Mouse (Mus musculus) midbrain, embryonic 16.5 days (tissue): Measurements from ENCODE around the gene Tex36. TPM values are rescaled to one million over a fixed set of nuclear protein-coding genes. Genes with fewer than 3 reads are reported as not detected.

Source experiments
- ATAC-seq: fragments of 200-750 bp; cut with Nextera tagmentation; 2 replicates; pipeline ENCODE4 v1.8.0; 2017; ENCODE audit warnings: moderate TSS enrichment
- H3K27ac ChIP-seq: fragments of 300-500 bp; sonication (generic); 2 replicates; pipeline ENCODE4 v1.5.1; 2014; ENCODE audit warnings: mild to moderate bottlenecking, low read length, mixed read lengths
- H3K27me3 ChIP-seq: fragments of 300-500 bp; sonication (generic); 2 replicates; pipeline ENCODE4 v1.6.1; 2014; ENCODE audit warnings: low read depth, low read length, mixed read lengths; ENCODE audit not compliant: control insufficient read depth, insufficient read depth
- H3K36me3 ChIP-seq: fragments of 300-500 bp; sonication (generic); 2 replicates; pipeline ENCODE4 v1.6.1; 2014; ENCODE audit warnings: mild to moderate bottlenecking, low read length, moderate library complexity, mixed read lengths; ENCODE audit not compliant: control insufficient read depth, insufficient read depth
- H3K4me1 ChIP-seq: fragments of 300-500 bp; sonication (generic); 2 replicates; pipeline ENCODE4 v1.6.1; 2014; ENCODE audit warnings: mild to moderate bottlenecking, low read length, mixed read lengths; ENCODE audit not compliant: control insufficient read depth, insufficient read depth
- H3K4me2 ChIP-seq: fragments of 300-500 bp; sonication (generic); 2 replicates; pipeline ENCODE4 v1.6.1; 2014; ENCODE audit warnings: mild to moderate bottlenecking, low read length, mixed read lengths
- H3K4me3 ChIP-seq: fragments of 300-500 bp; sonication (generic); 2 replicates; pipeline ENCODE4 v1.5.1; 2014; ENCODE audit warnings: low read depth, mild to moderate bottlenecking, low read length, moderate library complexity, mixed read lengths
- H3K9ac ChIP-seq: fragments of 300-500 bp; sonication (generic); 2 replicates; pipeline ENCODE4 v1.6.1; 2014; ENCODE audit warnings: low read depth, low read length, mixed read lengths
- H3K9me3 ChIP-seq: fragments of 300-500 bp; sonication (generic); replicated peaks from 2 replicates; pipeline ENCODE4 v1.6.1; 2014; ENCODE audit warnings: mild to moderate bottlenecking, low read length, mixed read lengths; ENCODE audit not compliant: control insufficient read depth, poor library complexity, severe bottlenecking
- WGBS: fragments of 180-500 bp; shearing (Covaris S2); extraction: QIAGEN DNeasy Blood & Tissue Kit; methylation state at CpG from one replicate; pipeline ENCODE4 v1.1.7; 2014; 5-methylcytosine and 5-hydroxymethylcytosine counted together
- polyA plus RNA-seq: library from polyadenylated mRNA; unstranded; fragments of >200 nt; fragmentation: Nextera tagmentation; extraction: Ambion mirVana; gene quantifications from 2 replicates; pipeline ENCODE4 v1.2.1, GENCODE M21; 2015

Gene Tex36
- polyA plus RNA-seq, 1 experiment from 2014 or later, result not detected

DNA sequence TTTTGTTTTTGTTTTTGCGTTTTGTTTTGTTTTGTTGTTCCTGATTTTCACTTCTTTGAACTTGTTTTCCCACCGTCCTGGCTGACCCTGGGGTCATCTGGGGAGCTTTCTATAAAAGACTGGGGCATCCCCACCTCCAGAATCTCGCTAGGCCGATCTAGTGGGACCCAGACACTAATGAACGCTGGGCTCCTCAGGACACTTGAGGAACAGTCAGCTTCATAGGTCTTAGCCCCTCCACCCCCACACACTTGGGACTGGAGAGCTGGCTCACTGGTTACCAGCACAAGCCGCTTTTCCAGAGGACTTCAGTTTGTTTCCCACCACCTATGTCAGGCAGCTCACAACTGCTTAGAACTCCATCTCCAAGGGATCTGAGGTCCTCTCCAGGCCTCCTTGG is 25.7 kb downstream of the Tex36 start:
- WGBS, result 70% methylated on average over 6 of the region's 6 CpGs

DNA sequence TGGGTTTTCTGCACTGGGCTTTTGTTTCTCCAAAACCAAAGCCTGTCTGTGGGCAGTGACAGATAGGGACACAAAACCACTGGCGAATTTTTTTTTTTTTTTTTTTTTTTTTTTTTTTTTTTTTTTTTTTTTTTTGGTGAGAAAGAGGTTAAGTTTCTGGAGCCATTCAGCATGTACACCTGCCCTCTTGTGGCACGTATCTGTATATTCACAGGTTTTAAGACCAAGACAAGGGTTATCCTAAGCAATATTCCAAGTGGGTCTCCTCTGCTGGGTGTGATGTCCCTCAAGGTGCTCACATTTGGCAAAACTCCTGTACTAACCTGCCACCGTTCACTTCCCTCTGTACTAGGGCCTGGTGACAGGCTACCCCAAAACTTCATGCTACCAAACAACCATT is 30.0 kb downstream of the Tex36 start:
- Histone ChIP-seq H3K36me3 (no peaks in the 10 kb centered on the region), H3K9ac (no peak overlapping the region), H3K4me3 (no peak overlapping the region), H3K4me1 (0 out of 2 replicates have a peak, but pooled peaks cover 2% of the 10 kb centered on the region), H3K27me3 (no peaks in the 10 kb centered on the region), H3K9me3 (no peaks in the 10 kb centered on the region), H3K4me2 (no peak overlapping the region), H3K27ac (no peak overlapping the region)
- no peak for ATAC-seq
- WGBS, result 36% methylated on average over 3 of the region's 3 CpGs

More for the DNA sequence above, 25.7 kb downstream of the Tex36 start:
- H3K27ac ChIP-seq, result no peak overlapping the region
- no peaks in the 10 kb centered on the region for H3K9me3 ChIP-seq
- H3K4me2 ChIP-seq, result no peak overlapping the region
- H3K9ac ChIP-seq, result no peak overlapping the region
- H3K36me3 ChIP-seq, result no peaks in the 10 kb centered on the region
- H3K27me3 ChIP-seq, result no peaks in the 10 kb centered on the region
- ATAC-seq, result no peak
- no peak overlapping the region for H3K4me3 ChIP-seq
- H3K4me1 ChIP-seq, result 0 out of 2 replicates have a peak, but pooled peaks cover under 1% of the 10 kb centered on the region

DNA sequence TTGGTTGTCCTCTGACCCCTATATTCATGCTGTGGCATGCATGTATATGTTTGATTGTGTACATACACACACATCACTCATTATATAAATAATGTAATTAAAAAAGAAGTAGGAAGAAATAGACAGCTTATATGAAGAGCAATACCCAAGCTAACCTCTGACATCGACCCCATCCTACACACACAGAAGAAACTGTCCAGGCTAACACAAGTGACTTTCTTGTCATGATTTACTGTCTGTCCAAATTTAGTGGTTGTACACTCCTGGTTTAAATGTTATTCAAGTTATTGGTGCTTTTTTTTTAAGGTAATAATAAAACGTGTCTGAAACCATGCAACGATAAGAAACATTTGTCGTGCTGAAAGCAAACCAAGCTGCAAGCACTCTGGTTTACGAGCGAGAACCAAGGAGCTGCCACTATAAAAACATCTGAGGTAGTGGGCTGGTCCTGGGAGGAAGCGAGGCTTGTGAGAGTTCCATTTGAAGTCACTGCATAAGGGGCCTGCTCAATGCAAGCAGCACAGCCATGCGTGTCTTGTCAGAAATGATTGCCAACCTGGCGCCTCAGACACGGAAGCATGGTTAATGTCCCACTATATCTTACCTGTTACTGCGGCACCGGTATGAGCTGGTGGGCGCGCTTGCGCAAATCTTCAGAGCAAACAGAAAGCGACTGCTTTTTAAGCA is 32.6 kb downstream of the Tex36 start:
- no peak for ATAC-seq
- WGBS, result 91% methylated on average over 16 of the region's 16 CpGs

DNA sequence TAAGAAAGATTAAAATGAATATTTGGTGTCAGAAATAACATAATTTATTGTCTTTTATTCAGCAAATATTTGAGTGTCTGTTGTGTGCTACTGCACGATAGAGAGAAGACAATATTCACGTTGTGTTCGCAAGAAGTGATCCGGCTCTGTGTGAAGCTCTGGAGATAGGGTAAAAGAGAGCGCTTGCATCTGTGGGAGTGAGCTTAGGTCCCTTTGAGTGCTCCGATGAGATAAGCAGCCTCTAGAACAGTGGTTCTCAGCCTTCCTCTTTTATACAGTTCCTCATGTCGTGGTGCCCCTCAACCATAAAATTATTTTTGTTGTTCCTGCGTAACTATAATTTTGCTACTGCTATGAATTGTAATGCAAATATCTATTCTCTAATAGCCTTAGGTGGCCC is 37.4 kb downstream of the Tex36 start:
- WGBS, result 83% methylated on average over 8 of the region's 8 CpGs
- Histone ChIP-seq H3K4me2 (no peak overlapping the region), H3K27ac (no peak overlapping the region), H3K4me1 (no peaks in the 10 kb centered on the region), H3K27me3 (no peaks in the 10 kb centered on the region), H3K9me3 (no peaks in the 10 kb centered on the region), H3K9ac (no peak overlapping the region), H3K36me3 (no peaks in the 10 kb centered on the region), H3K4me3 (no peak overlapping the region)
- ATAC-seq, result no peak

More for the DNA sequence above, 32.6 kb downstream of the Tex36 start:
- Histone ChIP-seq H3K36me3 (no peaks in the 10 kb centered on the region), H3K9me3 (no peaks in the 10 kb centered on the region), H3K27me3 (no peaks in the 10 kb centered on the region), H3K27ac (no peak overlapping the region), H3K4me1 (0 out of 2 replicates have a peak, but pooled peaks cover 2% of the 10 kb centered on the region), H3K4me2 (no peak overlapping the region), H3K4me3 (no peak overlapping the region), H3K9ac (no peak overlapping the region)

DNA sequence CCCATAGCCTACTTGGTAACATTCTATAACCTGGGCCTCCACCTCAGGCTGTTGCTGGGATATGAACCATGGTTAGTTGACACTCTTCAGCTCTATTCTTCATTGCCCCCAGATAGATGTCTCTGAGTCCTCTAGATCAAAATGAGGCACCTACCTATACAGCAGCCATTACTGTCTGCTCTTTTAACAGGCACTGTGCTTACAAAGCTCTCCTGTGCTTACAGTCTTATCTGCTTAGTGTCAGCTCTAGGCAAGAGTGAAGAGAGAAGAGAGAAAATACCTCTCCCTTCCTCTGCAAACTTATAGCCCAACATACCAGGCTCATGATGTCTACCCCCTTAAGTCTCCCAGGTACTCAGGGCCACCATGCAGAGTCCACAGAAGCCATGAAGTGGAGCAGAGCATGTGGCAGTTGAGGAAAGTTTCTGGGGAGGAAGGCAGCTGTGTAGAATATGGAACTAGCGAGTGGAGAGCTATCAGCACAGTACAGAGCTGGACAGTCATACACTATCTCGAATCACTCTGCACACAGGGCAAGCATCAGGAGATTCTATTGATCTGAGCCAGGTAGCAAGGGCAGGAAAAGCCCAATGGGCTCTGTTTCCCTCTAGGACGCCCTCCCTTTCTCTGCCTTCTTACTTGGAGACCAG is 38.7 kb downstream of the Tex36 start:
- no peaks in the 10 kb centered on the region for H3K4me1 ChIP-seq
- H3K9me3 ChIP-seq, result no peaks in the 10 kb centered on the region
- no peak overlapping the region for H3K27ac ChIP-seq
- H3K4me2 ChIP-seq, result no peak overlapping the region
- H3K4me3 ChIP-seq, result no peak overlapping the region
- H3K9ac ChIP-seq, result no peak overlapping the region
- WGBS, result 85% methylated on average over 3 of the region's 3 CpGs
- ATAC-seq, result no peak
- no peaks in the 10 kb centered on the region for H3K36me3 ChIP-seq
- H3K27me3 ChIP-seq, result no peaks in the 10 kb centered on the region

DNA sequence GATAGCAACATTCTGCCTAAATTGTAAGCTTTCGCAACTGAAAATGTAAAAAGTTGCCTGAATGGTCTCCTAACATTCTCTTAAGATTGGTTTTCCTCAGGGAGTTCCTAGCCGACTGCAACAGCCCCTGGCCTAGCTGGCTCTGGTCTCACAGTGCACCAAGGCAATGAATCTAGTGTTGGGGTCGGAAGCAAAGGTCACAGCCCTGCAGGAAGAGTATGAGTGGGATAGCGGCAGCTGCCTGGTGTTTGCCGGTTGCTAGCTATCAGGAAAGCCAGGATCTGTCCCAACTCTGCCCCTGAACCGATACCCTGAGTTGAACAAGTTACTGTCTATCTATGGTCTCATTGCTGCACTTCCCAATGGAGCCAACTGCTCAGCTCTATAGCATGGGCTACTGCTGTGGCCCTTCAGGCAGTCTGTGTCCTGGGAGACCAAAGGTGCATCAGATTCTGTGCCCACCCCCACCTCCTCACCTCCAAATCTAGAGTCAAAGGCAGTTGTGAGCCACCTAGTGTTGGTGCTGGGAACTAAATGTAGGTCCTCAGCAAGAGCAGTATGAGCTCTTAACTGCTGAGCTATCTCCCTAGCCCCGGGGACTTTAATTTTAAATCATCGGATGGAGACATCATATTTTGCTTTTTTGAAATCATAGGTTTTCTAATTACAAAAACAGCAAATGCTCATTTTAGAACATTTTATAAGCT is 46.0 kb downstream of the Tex36 start:
- 77% methylated on average over 8 of the region's 8 CpGs for WGBS
- H3K27me3 ChIP-seq, result no peaks in the 10 kb centered on the region

DNA sequence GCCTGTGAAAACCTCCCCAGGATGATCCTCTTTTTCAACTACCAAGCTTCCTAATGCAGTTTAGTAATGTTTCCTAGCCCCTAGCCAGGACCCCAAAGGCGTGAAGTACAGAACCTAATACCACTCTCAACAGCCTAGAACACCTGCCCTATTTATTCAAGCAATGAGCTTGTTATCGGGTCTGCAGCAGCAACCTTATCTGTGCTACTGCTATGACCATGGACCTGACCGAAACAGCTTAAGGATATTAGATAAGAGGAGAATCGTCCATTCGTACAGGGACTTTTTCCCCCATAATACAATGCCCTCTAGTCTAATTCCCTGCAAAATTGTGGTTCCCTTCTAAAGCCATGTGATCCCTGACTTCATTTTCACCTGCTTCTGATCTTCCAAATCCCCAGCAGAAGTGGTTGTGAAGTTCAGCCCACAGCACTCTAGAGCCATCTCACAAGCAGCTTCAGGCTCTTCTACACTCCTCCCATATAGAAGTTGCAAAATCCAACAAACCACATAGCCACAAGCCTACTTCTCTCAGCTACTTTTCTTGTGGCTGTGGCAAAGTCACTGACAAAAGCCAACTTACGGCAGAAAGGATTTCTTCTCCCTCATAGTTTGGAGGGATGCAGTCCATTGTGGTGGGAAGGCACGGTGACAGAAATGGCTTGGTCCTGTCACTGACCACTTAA is 49.5 kb downstream of the Tex36 start:
- no peak overlapping the region for H3K9ac ChIP-seq
- 82% methylated on average over 7 of the region's 7 CpGs for WGBS
- no peaks in the 10 kb centered on the region for H3K27me3 ChIP-seq
- H3K4me1 ChIP-seq, result no peaks in the 10 kb centered on the region
- no peaks in the 10 kb centered on the region for H3K36me3 ChIP-seq
- no peak overlapping the region for H3K4me2 ChIP-seq
- H3K27ac ChIP-seq, result no peak overlapping the region
- H3K4me3 ChIP-seq, result no peak overlapping the region
- ATAC-seq, result no peak
- H3K9me3 ChIP-seq, result no peaks in the 10 kb centered on the region

More for the DNA sequence above, 46.0 kb downstream of the Tex36 start:
- no peak overlapping the region for H3K4me3 ChIP-seq
- ATAC-seq, result no peak
- H3K4me1 ChIP-seq, result no peaks in the 10 kb centered on the region
- H3K4me2 ChIP-seq, result no peak overlapping the region
- no peaks in the 10 kb centered on the region for H3K9me3 ChIP-seq
- H3K36me3 ChIP-seq, result no peaks in the 10 kb centered on the region
- H3K9ac ChIP-seq, result no peak overlapping the region
- H3K27ac ChIP-seq, result no peak overlapping the region

DNA sequence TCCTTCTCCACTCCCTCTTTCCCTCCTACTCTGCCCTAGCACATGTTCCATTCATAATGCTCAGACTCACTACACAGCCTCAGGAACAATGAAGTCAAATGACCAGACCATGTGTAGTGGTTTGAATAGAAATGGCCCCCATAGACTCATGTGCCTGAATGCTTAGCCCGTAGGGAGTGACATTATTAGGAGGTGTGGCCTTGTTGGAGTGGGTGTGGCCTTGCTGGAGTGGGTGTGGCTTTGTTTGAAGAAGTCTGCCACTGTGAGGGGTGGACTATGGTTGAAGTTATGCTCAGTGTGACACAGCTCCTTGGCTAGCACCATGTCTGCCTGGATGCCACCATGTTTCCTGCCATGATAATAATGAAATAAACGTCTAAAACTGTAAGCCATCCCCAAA is 51.0 kb downstream of the Tex36 start:
- H3K9me3 ChIP-seq, result no peaks in the 10 kb centered on the region
- H3K27me3 ChIP-seq, result no peaks in the 10 kb centered on the region
- H3K4me1 ChIP-seq, result no peaks in the 10 kb centered on the region
- no peaks in the 10 kb centered on the region for H3K36me3 ChIP-seq
- no peak for ATAC-seq
- no peak overlapping the region for H3K27ac ChIP-seq
- no peak overlapping the region for H3K4me2 ChIP-seq
- no peak overlapping the region for H3K9ac ChIP-seq
- H3K4me3 ChIP-seq, result no peak overlapping the region
- 53% methylated on average over 2 of the region's 2 CpGs for WGBS
